Mouse (Mus musculus): ENCODE results near the gene Klk1b5.
"Not testable (repeated sequence)": the region's sequence is repeated elsewhere in the genome, so short reads cannot be mapped to it uniquely, and the experiment has no call there.

The Klk1b5 gene

DNA sequence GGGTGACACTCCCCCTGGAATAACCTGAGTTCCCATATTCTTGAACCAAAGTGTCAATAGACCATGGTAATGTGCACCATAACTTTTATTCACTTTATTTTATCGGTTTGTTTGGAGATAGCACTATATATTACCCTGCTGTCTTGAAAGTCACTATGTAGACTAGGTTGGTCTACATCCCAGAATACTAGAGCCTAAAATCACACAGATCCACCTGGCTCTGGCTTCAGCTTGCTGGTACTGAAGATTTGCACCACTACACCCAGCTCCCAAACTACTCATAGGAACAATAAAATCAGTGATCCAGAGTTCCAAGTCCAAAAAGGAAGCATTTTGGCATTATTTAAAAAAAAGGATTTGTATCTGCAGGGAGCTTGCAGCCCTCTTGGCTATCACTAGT lies at the start of gene Klk1b5:
Gene Klk1b5, plus strand, starts transcription at position 301 of the 400 bp plus-strand sequence.
- no peak for DNase-seq (ENCODE audit: inconsistent age in 2 of 2, low spot score in 1 of 2)

DNA sequence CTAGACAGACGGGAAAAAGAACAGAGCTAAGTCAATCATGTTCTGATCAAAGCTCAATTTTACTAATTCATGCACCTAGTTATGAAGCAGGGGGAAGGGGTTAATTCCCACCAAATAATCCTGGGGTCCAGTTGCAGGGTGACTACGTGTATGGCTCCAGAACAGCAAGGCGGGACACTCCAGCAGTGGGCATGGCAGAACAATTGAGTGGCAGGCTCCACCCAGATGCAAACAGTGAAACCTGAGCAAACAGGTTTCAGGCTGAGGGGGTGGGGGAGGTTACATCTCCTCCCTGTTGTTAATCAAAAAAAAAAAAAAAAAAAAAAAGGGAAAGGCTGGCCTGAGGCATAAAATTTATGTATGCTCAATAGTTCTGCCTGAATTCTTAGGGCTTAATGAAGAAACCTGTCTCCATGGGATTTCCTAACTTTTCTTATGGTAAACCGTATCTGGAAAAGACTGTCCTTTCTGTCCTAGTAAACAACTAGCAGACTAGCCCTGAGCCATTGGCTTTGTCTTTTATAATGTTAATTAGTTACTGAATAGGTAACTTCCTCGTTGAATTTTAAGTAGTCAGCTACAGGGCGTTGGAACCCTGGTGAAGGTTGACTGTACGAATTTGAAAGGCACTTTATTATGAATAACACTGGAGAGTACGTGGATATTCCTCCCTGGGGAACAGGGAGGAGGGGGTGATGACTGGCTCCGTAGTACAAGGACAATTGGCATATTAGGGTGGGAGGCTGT lies 36.3 kb upstream of the Klk1b5 start:
- no peak for DNase-seq (ENCODE audit: inconsistent age in 2 of 2, low spot score in 1 of 2)

- DNase-seq (ENCODE audit: inconsistent age in 2 of 2, low spot score in 1 of 2): not testable (repeated sequence)
Observed at GRCm38 (mm10) chr7:44186516-44186915, 29.2 kb upstream of the Klk1b5 start.

DNA sequence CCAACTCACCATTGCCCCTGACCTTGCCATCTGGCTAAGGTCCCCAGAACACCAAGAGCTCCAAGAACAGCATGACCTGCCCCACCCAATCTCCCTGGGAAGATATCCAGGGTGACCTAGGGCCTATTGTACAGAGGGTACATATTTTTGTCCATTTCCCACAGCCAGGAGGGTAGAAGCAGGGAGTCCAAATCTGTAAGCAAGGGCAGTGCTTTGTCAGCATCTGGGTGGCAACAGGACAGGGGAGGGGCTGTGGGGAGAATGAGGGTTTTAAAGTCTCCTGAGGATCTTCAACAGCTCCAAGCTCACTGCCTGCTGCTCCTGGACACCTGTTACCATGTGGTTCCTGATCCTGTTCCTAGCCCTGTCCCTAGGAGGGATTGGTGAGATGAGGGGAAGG lies 27.8 kb upstream of the Klk1b5 start, which contains the start of gene Klk1b24:
Gene Klk1b24, plus strand, starts transcription at position 301 of the 400 bp plus-strand sequence.
- not testable (repeated sequence) for DNase-seq (ENCODE audit: inconsistent age in 2 of 2, low spot score in 1 of 2)

DNA sequence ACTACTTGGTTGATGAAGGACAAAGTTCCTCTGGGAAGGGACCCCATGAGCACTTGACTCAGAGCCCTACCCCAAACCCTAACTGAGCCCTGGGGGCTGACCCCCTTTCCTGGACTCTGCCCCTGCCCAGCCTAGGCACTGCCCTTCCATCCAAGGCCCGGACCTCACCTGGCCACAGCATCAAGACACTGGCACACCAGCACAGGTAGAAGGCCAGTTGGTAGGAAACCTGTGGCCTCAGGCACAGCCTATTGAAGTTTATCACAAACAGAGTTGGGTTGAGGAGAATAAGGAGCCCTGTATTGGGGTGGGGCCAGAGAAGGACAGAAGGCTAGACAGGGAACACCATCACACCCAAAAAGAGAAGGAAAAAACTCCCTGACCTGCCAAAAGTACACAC lies 22.3 kb upstream of the Klk1b5 start:
- not testable (repeated sequence) for DNase-seq (ENCODE audit: inconsistent age in 2 of 2, low spot score in 1 of 2)

- no peak for DNase-seq (ENCODE audit: inconsistent age in 2 of 2, low spot score in 1 of 2)
Observed at GRCm38 (mm10) chr7:44197891-44198290, 17.9 kb upstream of the Klk1b5 start, which contains the start of gene Klk1b3. TSS of gene Klk1b3 (plus strand) at chr7:44198191.

GRCm38 (mm10) chr7:44207135-44207534 lies 8.6 kb upstream of the Klk1b5 start, which contains the start of gene Klk1b4:
TSS of gene Klk1b4 (plus strand) at chr7:44207435.
- not testable (repeated sequence) for DNase-seq (ENCODE audit: inconsistent age in 2 of 2, low spot score in 1 of 2)

DNA sequence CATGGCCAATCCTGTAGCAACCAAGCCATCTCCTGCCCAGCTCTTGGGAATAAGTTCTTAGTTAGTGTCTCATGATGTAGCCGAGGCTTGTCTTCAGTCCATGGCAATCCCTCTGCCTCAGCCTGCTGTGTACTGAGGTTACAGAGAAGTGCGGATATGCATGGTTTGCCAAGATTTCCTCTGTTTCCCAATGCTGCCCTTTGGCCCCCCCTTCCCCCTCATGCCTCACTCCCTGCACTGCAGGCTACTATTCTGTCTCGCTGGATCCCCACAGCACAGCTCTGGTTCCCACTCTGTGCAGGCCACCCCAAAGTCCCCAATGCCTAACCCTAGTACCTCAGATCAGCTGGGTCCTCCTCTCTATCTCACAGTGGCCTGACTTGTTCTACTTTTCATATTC lies 7.4 kb upstream of the Klk1b5 start:
- no peak for DNase-seq (ENCODE audit: inconsistent age in 2 of 2, low spot score in 1 of 2)

DNA sequence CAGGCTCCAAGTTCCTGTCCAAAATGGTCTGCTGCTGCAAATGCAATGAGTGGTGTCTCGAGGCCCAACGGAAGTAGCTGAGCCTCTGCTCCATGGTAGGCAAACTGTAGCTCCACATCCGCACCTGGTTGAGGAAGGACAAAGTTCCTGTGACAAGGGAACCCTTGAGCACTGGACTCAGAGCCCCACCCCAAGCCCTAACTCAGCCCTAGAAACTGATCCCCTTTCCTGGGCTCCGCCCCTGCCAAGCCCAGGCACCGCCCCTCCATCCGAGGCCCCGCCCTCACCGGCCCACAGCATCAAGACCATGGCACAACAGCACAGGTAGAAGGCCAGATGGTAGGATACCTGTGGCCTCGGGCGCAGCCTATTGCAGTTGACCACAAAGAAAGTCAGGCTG lies 5.9 kb downstream of the Klk1b5 start:
- not testable (repeated sequence) for DNase-seq (ENCODE audit: inconsistent age in 2 of 2, low spot score in 1 of 2)

GRCm38 (mm10) chr7:44222335-44222734 lies 6.6 kb downstream of the Klk1b5 start:
- DNase-seq (ENCODE audit: inconsistent age in 2 of 2, low spot score in 1 of 2): not testable (repeated sequence)

DNA sequence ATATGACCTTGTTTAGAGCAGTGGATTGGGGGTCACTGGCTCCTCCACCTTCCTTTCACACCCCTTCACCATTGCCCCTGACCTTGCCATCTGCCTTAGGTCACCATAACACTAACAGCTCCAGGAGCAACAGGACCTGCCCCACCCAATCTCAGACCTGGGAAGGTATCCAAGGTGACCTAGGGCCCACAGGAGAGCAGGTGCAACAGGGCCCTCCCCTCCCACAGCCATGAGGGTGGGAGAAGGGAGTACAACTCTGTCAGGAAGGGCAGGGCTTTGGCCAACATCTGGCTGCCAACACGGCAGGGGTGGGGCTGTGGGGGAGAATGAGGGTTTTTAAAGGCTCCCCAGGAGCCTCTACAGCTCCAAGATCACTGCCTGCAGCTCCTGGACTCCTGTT lies 9.3 kb downstream of the Klk1b5 start, which contains the start of gene Klk1:
Gene Klk1, plus strand, starts transcription at position 285 of the 400 bp plus-strand sequence.
- DNase-seq (ENCODE audit: inconsistent age in 2 of 2, low spot score in 1 of 2): no peak

DNA sequence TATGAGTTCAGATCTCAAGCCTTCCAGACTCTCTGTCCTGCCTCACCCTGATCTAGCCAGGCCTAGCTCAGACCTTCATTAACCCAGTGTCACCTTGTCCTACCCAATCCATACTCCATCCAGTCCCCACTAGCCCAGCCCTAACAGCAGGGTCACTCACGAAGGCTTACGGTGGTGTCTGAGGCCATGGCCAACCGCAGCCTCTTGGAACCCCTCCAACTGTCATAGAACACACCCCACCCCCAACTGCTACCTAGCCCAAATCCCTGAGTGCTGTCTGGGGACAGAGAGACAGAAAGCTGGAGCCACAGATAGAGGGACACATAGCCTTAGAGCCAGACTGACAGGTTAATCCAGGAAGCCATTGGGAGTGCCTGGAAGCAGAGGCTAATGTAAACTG lies 20.2 kb downstream of the Klk1b5 start, which contains the start of gene Gm36864:
Gene Gm36864, plus strand, starts transcription at position 269 of the 400 bp plus-strand sequence.
- DNase-seq (ENCODE audit: inconsistent age in 2 of 2, low spot score in 1 of 2): no peak

DNA sequence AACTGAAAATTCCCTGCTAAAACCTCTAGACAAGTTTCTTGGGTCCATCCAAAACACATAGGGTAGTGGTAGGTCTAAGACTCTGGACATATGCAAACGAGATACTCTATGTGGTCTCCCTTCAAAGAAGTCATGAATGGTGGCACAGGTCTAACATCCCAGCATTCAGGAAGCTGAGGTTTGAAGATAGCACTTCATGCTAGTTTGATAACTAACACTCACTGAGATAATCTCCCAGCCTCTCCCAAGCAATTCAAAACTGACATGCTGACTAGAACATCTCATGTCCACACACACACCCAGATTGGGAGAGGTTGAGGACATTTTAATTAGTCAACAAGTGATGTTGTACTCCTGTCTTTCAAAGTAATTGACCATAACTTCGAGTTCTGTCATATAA lies 24.2 kb downstream of the Klk1b5 start:
- no peak for DNase-seq (ENCODE audit: inconsistent age in 2 of 2, low spot score in 1 of 2)

DNA sequence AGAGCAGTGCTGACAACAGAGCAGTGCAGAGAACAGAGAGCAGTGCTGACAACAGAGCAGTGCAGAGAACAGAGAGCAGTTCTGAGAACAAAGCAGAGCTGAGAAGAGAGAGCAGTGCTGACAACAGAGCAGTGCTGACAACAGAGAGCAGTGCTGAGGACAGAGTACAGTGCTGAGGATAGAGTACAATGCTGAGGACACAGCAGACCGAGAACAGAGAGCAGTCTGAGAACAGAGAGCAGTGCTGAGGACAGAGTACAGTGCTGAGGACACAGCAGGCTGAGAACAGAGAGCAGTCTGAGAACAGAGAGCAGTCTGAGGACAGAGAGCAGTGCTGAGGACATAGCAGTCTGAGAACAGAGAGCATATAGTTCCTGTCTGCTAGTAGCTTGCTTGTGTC lies 25.0 kb downstream of the Klk1b5 start:
- DNase-seq (ENCODE audit: inconsistent age in 2 of 2, low spot score in 1 of 2): no peak

- no peak for DNase-seq (ENCODE audit: inconsistent age in 2 of 2, low spot score in 1 of 2)
Observed at GRCm38 (mm10) chr7:44241163-44241562, 25.4 kb downstream of the Klk1b5 start.

- no peak for DNase-seq (ENCODE audit: inconsistent age in 2 of 2, low spot score in 1 of 2)
Observed at GRCm38 (mm10) chr7:44244080-44244479, 28.3 kb downstream of the Klk1b5 start.

DNA sequence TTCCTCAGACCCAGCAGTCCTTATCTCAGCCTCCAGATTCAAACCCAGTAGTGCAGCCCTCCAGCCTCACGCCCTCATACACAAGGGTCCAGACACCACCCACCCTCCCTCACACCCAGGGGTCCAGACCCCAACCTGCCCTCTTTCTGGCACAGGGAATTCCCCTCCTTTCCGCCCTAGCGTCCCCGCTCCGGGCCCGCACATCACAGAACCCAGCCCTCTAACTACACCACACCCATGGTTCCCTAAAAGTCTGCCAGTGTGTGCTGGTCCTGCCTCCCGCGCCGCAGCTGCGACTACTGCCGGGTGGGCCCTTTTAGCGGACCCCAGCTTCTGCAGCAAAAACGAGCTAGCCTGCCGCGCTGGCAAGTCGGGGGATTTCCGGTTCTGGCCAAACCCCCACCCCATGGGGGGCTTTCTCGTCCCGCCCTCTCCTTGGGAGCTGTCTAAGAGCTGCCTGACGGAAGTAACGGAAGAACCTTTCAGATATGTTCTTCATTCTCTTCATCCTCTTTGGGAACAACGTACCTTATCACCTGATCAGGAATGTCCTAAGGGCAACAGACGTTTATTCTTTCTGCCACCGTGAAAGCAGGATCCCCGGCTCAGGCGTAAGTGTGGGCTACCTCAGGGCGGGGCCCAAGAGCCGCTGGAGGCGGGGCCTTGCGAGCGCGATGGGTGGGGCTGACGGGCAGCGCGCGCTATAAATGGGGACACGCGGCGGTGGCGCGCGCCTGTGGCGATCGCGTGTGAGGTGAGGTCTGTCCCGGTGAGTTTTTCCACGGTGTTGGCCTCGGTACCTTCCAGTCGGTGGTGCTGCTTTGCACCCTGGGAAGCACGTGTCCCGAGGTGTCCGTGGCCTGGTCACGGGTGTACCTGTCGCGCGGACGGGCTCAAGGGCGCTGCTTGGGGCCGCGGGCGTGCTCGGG lies 30.6 kb downstream of the Klk1b5 start, which contains the start of the genes 1700028J19Rik and 2410002F23Rik:
Gene 1700028J19Rik, minus strand, starts transcription at position 641 of the 929 bp plus-strand sequence.
Gene 2410002F23Rik, plus strand, starts transcription at position 668 of the 929 bp plus-strand sequence.
- peak; percentile 93 to 98 for DNase-seq (ENCODE audit: inconsistent age in 2 of 2, low spot score in 1 of 2)

DNA sequence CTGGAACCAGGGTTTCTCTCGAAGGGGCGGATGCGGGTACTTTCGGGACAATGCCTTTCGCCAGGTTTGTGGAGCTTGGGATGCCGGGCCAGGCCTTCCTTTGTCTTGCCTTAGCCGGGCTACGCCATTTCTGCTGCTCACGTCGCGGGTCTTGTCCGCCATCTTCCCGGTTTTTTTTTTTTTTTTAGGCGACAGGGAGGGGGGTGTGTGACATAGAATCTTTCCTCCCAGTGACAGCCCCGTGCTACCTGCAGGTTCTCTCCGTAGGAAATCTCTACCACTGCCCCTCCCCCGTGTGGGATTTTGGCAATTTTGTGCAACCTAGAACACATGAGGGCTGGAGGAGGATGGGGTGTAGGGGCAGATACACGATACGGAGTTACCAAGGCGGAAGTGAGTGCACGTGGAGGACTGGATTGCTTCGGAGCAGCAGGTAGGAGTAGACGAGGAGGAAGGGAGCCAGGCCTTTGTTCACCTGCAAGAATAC lies 31.3 kb downstream of the Klk1b5 start:
- DNase-seq (ENCODE audit: inconsistent age in 2 of 2, low spot score in 1 of 2): peak in 1 of 2 experiments; percentile 69

- DNase-seq (ENCODE audit: inconsistent age in 2 of 2, low spot score in 1 of 2): peak in 1 of 2 experiments; percentile 52
Observed at GRCm38 (mm10) chr7:44247971-44248370, 32.2 kb downstream of the Klk1b5 start.

DNA sequence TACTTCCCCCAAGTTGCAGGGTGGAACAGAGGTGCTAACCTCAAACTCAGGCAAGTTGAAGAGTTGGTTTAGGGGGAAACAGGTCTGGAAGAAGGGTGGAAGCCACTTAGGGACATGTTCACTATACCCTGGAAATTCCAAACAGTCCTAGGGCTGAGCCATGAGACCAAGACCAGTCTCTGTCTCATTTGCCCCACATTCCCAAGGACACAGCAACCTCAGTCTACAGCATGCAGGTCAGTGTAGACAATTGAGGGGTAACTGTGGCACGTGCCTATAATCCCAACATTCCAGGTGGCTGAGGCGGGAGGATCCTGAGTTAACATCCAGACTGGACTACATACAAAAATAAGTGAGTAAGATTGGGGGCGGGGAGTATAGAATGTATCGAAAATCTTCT lies 33.5 kb downstream of the Klk1b5 start:
- peak in 1 of 2 experiments; percentile 50 for DNase-seq (ENCODE audit: inconsistent age in 2 of 2, low spot score in 1 of 2)

GRCm38 (mm10) chr7:44250732-44251275 lies 35.1 kb downstream of the Klk1b5 start:
- DNase-seq (ENCODE audit: inconsistent age in 2 of 2, low spot score in 1 of 2): peak; percentile 85 to 95

Measured in adrenal gland, adult (tissue).